Mouse (Mus musculus) CD8-positive naive resting alpha-beta T cell, adult 2 months (primary cell): ENCODE data around the gene Riiad1.
A peak's percentile ranks its signal among the peaks of the same experiment; 100 is the strongest.

Experiments used
- DNase-seq, 2 experiments: peaks; one replicate each; pipeline ENCODE4 v3.0.0; 2022; ENCODE audit warnings: low read depth in 2 of 2, low spot score in 2 of 2

The Riiad1 gene

GRCm38 (mm10) chr3:94463926-94464578 is 16.1 kb downstream of the Riiad1 start:
- no peak for DNase-seq

- no peak for DNase-seq
These were observed 20.3 kb downstream of the Riiad1 start for GRCm38 (mm10) chr3:94459834-94460233.

- DNase-seq, result no peak
These were observed 23.1 kb downstream of the Riiad1 start for GRCm38 (mm10) chr3:94457055-94457454.

DNA sequence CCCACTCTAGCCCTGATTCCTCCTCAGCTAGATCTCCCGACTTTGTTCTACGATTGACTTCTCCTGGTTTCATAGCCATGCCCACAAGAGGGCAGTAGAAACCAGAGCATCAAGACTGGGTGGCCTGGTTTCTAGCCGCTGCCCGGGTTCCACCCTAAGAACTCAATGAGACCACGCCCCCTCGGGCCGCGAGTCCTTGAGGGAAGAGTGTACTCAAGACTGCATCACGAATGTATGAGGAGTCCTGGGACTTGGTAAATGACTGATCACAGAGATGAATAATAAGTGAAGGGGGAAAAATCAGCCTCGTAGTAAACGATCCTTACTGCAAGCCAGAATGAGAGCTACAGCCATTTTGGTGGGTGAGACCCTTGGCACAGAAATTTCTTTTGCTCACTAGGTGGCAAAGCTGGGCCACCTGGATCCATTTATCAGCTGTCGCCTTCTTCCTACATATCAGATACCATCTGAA is 23.6 kb downstream of the Riiad1 start:
- peak; percentile 39 to 51 for DNase-seq

- DNase-seq, result no peak
These were observed 30.8 kb downstream of the Riiad1 start for GRCm38 (mm10) chr3:94449377-94449776.

DNA sequence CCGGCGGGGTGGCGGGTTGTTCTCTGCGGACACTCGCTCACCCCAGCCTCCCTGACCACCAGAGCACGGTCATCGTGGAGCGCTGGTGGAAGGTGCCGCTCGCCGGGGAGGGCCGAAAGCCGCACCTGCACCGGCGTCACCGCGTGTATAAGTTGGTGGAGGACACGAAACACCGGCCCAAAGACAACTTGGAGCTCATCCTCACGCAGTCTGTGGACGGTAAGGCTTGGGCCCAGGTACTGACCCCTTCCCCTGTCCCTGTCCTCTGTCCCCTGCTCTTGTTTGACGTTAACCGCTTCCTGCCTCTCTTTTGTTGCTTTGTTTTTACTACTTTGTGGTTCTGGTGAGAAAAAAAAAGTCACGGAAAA is 36.6 kb downstream of the Riiad1 start, which contains the start of gene Oaz3:
TSS of gene Oaz3 (minus strand) at position 319 of the 368 bp plus-strand sequence.
- DNase-seq, result no peak

GRCm38 (mm10) chr3:94442951-94443596 is 37.1 kb downstream of the Riiad1 start, which contains the start of gene Mrpl9:
TSS of gene Mrpl9 (plus strand) at chr3:94443318.
- peak; percentile 93 to 95 for DNase-seq

DNA sequence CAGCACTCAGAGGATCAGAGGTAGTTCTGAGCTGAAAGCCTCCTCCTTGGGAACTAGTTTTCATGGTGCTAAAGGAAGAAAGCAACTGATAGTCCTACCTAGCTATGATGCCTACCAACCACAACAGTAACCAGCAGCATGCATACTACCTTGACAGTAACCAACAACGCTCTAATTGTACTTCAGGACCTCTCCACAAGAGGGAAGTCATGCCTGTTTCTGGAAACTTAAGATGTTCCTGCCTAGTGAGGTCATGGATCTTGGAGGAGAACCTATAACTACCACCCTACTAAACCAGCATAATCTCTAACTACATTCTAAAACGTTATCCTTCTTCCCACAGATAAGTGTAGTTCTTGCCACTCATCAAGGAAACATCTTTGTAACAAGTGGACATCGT is 39.0 kb downstream of the Riiad1 start:
- DNase-seq, result no peak

DNA sequence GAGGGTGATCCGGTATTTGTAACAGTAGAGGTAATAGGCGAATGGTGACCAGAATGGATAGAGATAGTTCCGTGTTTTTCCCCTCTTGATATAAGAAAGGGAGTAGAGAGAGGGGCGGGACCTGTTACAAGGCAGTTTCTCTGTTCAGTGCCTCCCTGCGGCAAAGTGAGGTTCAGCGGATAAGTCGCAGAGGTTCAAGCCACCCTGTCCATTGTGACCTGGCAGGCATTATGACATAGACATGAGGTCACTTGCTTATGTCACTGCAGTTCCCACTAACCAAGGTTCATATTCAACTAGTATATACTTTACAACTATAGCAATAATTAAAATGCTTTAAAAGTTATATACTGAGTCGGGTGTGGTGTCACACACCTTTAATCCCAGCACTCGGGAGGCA is 43.7 kb downstream of the Riiad1 start:
- DNase-seq, result no peak

DNA sequence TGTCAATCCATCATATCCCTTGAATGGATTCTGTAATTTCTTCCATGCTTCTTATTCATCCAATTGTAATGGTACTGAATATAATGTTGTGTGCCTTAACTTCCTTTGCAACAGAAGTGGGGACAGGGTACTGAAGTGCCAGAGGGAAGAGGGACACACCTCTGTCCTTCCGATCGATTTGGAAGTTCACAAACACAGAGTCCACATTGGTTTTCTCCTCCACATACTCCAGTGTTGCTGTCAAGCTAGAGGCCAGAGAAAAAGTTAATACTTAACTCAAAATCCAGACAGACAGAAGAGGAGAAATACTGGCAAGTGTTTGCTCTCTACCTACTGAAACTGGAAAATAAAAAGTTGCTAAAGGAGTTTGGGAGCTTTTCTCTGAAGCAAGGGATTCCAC is 45.8 kb downstream of the Riiad1 start:
- no peak for DNase-seq

DNA sequence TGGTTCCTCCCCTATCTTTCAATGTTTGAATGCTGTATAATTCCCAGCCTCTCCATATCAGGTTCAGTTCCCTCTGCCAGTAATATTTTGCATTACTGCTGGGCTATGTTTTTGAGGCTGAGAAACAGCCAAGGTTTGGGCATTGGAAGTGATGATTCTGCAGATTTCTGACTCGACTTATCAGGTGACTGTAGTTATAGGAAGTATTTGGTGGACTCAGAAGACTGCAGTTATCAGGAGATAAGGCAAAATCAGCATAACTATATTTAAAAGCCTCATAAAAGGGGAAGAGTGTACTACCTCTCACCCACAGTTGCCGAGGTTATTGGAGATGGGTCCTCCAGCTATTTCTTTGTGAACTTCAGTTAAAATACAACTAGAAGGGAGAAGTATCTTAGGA is 49.2 kb downstream of the Riiad1 start:
- no peak for DNase-seq
